Mouse (Mus musculus): ENCODE measurements around the gene Chrd. TPM values are rescaled to one million over a fixed set of nuclear protein-coding genes. Genes with fewer than 3 reads are reported as not detected.

Chrd gene
- polyA plus RNA-seq, 1 experiment from 2014 or later: 0.32 TPM

DNA sequence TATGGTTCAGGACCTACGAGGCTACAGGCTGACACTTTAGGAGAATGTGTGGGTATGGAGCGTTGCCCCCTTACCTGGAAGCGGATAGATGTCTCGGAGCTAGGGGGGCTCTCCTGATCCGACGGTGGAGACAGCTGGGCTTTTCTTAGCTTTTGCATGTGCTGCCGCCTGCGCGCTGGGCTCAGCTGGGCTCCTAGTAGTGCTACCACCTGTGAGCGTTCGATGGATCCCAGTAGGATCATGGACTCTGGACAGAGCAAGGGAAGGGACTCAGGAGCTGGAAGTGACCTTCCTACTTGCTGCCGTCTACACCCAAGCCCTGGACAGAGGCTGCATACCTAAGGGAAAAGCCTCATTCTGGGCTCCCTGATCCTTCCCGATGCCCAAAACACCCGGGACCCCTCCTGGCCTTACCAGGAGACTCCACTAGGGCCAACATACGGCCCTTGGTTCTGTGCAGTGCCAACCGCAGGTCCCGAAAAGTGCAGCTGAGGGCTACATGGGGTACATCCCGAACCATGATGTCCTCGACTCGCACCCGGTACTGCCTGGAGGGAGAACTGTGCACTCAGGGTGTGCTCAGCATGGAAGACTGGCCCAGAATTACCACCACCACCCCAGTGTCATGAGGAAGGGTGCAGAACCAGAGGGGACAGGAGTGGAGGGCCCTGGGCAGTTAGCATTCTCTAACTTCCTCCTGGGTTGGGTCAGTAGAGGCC lies 24.5 kb upstream of the Chrd start:
- Histone ChIP-seq H3K36me3 (ENCODE audit: control insufficient read depth, insufficient read depth) (peaks cover 17% of the 10 kb centered on the region), H3K4me1 (ENCODE audit: control insufficient read depth, low read depth, low read length) (peaks cover 66% of the 10 kb centered on the region), H3K4me3 (ENCODE audit: low read depth, low read length) (no peak overlapping the region), H3K9ac (ENCODE audit: low read depth, low read length) (no peak overlapping the region), H3K4me2 (ENCODE audit: low read depth, low read length) (no peak overlapping the region), H3K27ac (ENCODE audit: low read length) (no peak overlapping the region), H3K9me3 (replicated peaks; ENCODE audit: control insufficient read depth, low read length) (no peaks in the 10 kb centered on the region), H3K27me3 (ENCODE audit: control insufficient read depth, insufficient read depth, low read depth, low read length) (no peaks in the 10 kb centered on the region)
- 91% methylated on average over 21 of the region's 21 CpGs for WGBS (ENCODE audit: insufficient replicate concordance)
- no peak for ATAC-seq (ENCODE audit: low read depth)

DNA sequence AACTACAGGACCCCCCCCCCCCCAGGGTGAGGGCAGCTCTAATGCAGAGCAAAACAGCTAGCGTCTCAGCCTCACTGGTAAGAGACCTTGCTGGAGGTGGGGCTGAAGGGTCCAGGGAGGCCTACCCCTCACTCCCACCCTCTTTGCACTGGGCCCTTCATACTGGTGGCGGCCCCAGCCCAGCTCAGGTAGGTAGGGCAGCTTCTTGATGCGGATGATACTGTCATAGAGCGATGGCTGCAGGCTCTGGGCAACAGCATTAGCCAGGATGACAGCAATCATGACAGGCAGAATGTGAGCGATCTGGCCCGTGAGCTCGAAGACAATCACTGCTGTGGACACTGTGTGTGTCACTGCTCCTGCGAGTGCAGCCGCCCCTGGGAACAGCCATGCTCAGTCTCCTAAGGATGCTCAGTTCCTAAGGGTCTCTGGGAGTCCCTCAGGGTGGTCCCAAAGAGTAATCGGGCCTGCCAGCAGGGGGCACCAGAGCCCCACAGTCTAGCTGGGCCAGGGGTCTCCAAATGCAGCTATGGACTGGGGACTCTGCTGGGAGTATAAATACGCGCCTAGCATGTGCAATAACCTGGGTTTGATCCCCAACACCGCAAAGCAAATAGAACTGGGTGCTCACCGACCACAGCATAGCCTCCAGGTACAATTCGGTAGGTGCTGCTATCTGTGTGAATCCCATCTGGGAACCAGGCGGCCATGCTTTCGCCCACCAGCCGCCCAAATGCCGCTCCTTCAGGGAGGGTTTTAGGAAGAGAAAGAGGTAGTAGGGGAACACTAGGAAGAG lies 23.8 kb upstream of the Chrd start:
- Histone ChIP-seq H3K27me3 (ENCODE audit: control insufficient read depth, insufficient read depth, low read depth, low read length) (no peaks in the 10 kb centered on the region), H3K9ac (ENCODE audit: low read depth, low read length) (no peak overlapping the region), H3K27ac (ENCODE audit: low read length) (no peak overlapping the region), H3K4me1 (ENCODE audit: control insufficient read depth, low read depth, low read length) (peaks cover 67% of the 10 kb centered on the region), H3K9me3 (replicated peaks; ENCODE audit: control insufficient read depth, low read length) (no peaks in the 10 kb centered on the region), H3K4me3 (ENCODE audit: low read depth, low read length) (no peak overlapping the region), H3K4me2 (ENCODE audit: low read depth, low read length) (no peak overlapping the region), H3K36me3 (ENCODE audit: control insufficient read depth, insufficient read depth) (peaks cover 17% of the 10 kb centered on the region)
- no peak for ATAC-seq (ENCODE audit: low read depth)
- WGBS (ENCODE audit: insufficient replicate concordance): 76% methylated on average over 19 of the region's 19 CpGs

DNA sequence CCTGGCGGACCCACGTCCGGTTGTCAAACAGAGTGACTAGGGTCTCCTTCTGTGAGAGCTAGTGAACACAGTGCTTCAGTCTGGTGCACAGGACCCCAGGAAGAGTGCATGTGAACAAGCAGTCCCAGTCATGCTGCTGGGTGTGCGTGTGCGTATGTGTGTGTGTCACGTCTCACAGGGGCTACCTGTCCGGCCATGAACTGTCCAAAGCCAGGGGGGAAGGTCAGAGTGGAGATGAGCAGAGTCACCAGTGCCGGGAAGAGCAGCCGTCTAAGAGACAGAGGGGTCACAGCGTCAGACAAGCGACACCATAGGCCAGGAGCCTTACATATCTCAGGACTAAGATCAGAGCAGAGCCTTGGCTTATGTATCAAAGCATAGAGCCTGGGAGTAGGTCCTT lies 22.6 kb upstream of the Chrd start:
- Histone ChIP-seq H3K27me3 (ENCODE audit: control insufficient read depth, insufficient read depth, low read depth, low read length) (no peaks in the 10 kb centered on the region), H3K9ac (ENCODE audit: low read depth, low read length) (no peak overlapping the region), H3K9me3 (replicated peaks; ENCODE audit: control insufficient read depth, low read length) (no peaks in the 10 kb centered on the region), H3K27ac (ENCODE audit: low read length) (no peak overlapping the region), H3K36me3 (ENCODE audit: control insufficient read depth, insufficient read depth) (peaks cover 17% of the 10 kb centered on the region), H3K4me3 (ENCODE audit: low read depth, low read length) (no peak overlapping the region), H3K4me1 (ENCODE audit: control insufficient read depth, low read depth, low read length) (peaks cover 66% of the 10 kb centered on the region), H3K4me2 (ENCODE audit: low read depth, low read length) (no peak overlapping the region)
- no peak for ATAC-seq (ENCODE audit: low read depth)
- 93% methylated on average over 11 of the region's 11 CpGs for WGBS (ENCODE audit: insufficient replicate concordance)

DNA sequence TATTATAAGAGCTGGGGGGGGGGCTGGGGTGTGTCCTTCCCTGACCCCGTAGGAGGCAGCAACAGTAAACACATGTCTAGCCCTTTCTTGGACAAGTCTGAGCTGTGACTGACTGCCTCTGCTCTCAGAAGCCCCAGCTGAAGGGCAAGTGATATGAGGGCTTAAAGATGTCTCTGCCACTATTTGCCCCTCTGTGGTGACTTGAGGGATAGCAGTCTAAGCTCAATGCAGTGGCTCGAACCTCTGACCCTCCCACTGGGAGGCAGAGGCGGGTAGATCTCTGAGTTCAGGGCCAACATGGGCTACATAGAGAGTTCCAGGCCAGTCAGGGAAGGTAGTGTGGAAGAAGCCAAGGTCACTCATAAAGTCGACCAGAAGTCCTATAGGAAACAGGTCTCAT lies 22.1 kb upstream of the Chrd start:
- peaks cover 17% of the 10 kb centered on the region for H3K36me3 ChIP-seq (ENCODE audit: control insufficient read depth, insufficient read depth)
- peaks cover 66% of the 10 kb centered on the region for H3K4me1 ChIP-seq (ENCODE audit: control insufficient read depth, low read depth, low read length)

DNA sequence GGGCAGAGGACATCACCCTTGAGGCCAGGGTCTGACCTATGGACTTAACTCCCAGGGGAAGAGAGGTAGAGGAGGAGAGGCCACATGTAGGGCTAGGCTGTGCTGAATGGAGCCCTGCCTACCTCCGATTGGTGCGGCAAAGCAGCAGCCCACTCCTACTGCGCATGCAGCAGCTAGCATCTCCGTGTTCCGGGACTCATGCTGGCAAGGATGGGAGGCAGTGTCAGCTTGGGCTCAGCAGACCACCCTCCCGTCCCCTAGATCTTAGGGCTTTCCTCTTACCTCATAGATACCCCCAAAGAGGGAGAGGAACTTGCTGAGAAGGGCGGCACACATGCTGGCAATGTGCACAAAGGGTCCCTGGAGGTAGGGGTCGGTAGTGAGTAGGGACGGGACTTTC lies 20.7 kb upstream of the Chrd start:
- WGBS (ENCODE audit: insufficient replicate concordance): 77% methylated on average over 9 of the region's 9 CpGs

More for the DNA sequence above, 22.1 kb upstream of the Chrd start:
- Histone ChIP-seq H3K9me3 (replicated peaks; ENCODE audit: control insufficient read depth, low read length) (no peaks in the 10 kb centered on the region), H3K27me3 (ENCODE audit: control insufficient read depth, insufficient read depth, low read depth, low read length) (no peaks in the 10 kb centered on the region), H3K4me2 (ENCODE audit: low read depth, low read length) (no peak overlapping the region), H3K4me3 (ENCODE audit: low read depth, low read length) (no peak overlapping the region), H3K9ac (ENCODE audit: low read depth, low read length) (no peak overlapping the region), H3K27ac (ENCODE audit: low read length) (no peak overlapping the region)
- 37% methylated on average over 4 of the region's 4 CpGs for WGBS (ENCODE audit: insufficient replicate concordance)
- ATAC-seq (ENCODE audit: low read depth): no peak

DNA sequence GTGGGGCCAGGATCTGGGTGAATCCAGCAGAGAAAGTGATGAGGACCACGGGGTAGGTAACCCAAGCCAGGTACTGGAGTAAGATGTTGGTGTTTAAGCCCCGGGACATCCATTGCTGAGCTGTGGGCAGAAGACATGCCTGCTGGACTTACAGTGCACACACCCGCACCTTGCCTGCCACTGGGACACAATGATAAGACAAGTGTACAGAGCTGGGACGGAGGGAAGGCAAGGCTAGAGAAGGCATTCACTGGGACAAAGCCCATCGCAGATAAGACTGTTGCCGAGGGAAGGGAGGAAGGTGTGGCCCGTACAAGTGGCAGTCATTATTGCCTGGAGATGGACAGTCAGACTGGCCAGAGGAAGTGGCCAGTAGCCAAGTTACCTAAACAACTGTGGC lies 20.0 kb upstream of the Chrd start:
- peak overlapping the region; percentile 83 for H3K9ac ChIP-seq (ENCODE audit: low read depth, low read length)
- H3K4me3 ChIP-seq (ENCODE audit: low read depth, low read length): peak overlapping the region; percentile 85
- H3K4me2 ChIP-seq (ENCODE audit: low read depth, low read length): peak overlapping the region; percentile 99
- no peaks in the 10 kb centered on the region for H3K9me3 ChIP-seq (replicated peaks; ENCODE audit: control insufficient read depth, low read length)
- peaks cover 58% of the 10 kb centered on the region for H3K4me1 ChIP-seq (ENCODE audit: control insufficient read depth, low read depth, low read length)
- peak; percentile 22 for ATAC-seq (ENCODE audit: low read depth)
- H3K27me3 ChIP-seq (ENCODE audit: control insufficient read depth, insufficient read depth, low read depth, low read length): no peaks in the 10 kb centered on the region
- WGBS (ENCODE audit: insufficient replicate concordance): 26% methylated on average over 7 of the region's 7 CpGs
- peaks cover 15% of the 10 kb centered on the region for H3K36me3 ChIP-seq (ENCODE audit: control insufficient read depth, insufficient read depth)
- H3K27ac ChIP-seq (ENCODE audit: low read length): peak overlapping the region; percentile 82

More for the DNA sequence above, 20.7 kb upstream of the Chrd start:
- Histone ChIP-seq H3K27me3 (ENCODE audit: control insufficient read depth, insufficient read depth, low read depth, low read length) (no peaks in the 10 kb centered on the region), H3K4me2 (ENCODE audit: low read depth, low read length) (no peak overlapping the region), H3K4me3 (ENCODE audit: low read depth, low read length) (no peak overlapping the region), H3K36me3 (ENCODE audit: control insufficient read depth, insufficient read depth) (peaks cover 17% of the 10 kb centered on the region), H3K9ac (ENCODE audit: low read depth, low read length) (peak overlapping the region; percentile 83; the same call in 1 of the 2 replicates), H3K9me3 (replicated peaks; ENCODE audit: control insufficient read depth, low read length) (no peaks in the 10 kb centered on the region), H3K27ac (ENCODE audit: low read length) (peak overlapping the region; percentile 82; the same call in 1 of the 2 replicates), H3K4me1 (ENCODE audit: control insufficient read depth, low read depth, low read length) (peaks cover 64% of the 10 kb centered on the region)
- ATAC-seq (ENCODE audit: low read depth): no peak

DNA sequence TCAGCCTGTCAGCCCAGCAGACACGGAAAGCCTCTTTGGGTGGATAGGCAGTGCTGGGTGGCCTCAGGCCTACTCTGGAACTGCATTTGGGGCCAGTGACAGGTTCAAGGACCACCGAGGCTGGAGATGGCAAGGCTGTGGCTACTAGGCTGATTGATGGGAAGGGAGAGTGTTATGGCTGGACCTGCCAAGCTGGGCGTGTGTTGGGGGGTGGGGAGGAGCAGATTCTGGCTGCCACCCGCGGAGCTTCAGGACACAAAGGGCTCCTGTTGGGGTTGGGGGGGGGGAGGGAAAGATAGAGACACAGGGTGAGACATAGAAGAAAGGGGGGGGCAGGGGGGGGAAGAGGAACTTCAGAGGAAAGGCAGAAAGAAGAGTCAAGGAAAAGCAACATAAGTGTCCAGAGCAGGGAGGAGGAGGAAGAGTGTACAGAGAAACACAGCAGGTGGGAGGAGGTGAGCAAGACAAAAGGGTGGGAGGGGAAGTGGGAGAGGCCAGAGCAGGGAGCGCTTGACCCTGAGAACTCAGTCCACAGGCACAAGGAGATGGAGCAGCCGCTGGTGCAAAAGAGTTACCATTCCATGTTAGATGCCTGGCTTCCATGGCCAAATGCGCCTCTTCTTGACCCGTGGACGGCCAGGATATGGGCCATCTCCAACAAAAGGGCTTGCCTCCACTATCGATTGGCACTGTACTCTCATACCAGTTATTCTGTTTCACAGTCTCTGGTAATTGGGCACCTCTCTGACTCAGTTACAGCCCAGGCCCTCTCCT lies 18.4 kb upstream of the Chrd start:
- no peaks in the 10 kb centered on the region for H3K27me3 ChIP-seq (ENCODE audit: control insufficient read depth, insufficient read depth, low read depth, low read length)
- peak overlapping the region; percentile 85 for H3K4me3 ChIP-seq (ENCODE audit: low read depth, low read length)
- 53% methylated on average over 11 of the region's 11 CpGs for WGBS (ENCODE audit: insufficient replicate concordance)
- peak overlapping the region; percentile 99 for H3K4me2 ChIP-seq (ENCODE audit: low read depth, low read length)
- H3K36me3 ChIP-seq (ENCODE audit: control insufficient read depth, insufficient read depth): peaks cover 13% of the 10 kb centered on the region
- peak overlapping the region; percentile 83 for H3K9ac ChIP-seq (ENCODE audit: low read depth, low read length)
- H3K27ac ChIP-seq (ENCODE audit: low read length): peak overlapping the region; percentile 94
- peaks cover 66% of the 10 kb centered on the region for H3K4me1 ChIP-seq (ENCODE audit: control insufficient read depth, low read depth, low read length)
- no peak for ATAC-seq (ENCODE audit: low read depth)
- no peaks in the 10 kb centered on the region for H3K9me3 ChIP-seq (replicated peaks; ENCODE audit: control insufficient read depth, low read length)

DNA sequence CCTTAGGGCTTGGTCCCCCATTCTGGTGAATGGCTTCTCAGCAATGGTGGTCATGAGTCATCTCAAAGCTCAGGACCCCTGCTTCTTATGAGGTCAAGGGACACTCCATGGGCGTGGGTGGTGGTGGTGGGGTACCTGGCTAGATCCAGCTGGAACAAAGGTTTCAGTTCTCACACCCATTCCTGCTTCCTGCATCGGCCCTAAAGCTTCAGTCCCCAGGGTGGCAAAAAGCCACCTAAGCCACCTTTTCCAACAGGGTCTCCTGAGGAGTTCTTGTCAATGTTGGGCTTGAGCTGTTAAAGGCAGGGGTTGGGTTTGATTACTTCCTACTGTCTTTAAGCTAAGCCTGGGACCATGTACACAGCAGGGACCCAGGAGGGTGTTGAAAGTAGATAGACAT lies 17.8 kb upstream of the Chrd start:
- Histone ChIP-seq H3K9ac (ENCODE audit: low read depth, low read length) (peak overlapping the region; percentile 83), H3K4me3 (ENCODE audit: low read depth, low read length) (peak overlapping the region; percentile 85), H3K4me1 (ENCODE audit: control insufficient read depth, low read depth, low read length) (peaks cover 66% of the 10 kb centered on the region), H3K9me3 (replicated peaks; ENCODE audit: control insufficient read depth, low read length) (no peaks in the 10 kb centered on the region), H3K27ac (ENCODE audit: low read length) (peak overlapping the region; percentile 94), H3K4me2 (ENCODE audit: low read depth, low read length) (peak overlapping the region; percentile 99), H3K27me3 (ENCODE audit: control insufficient read depth, insufficient read depth, low read depth, low read length) (no peaks in the 10 kb centered on the region), H3K36me3 (ENCODE audit: control insufficient read depth, insufficient read depth) (peaks cover 14% of the 10 kb centered on the region)
- ATAC-seq (ENCODE audit: low read depth): no peak
- 58% methylated on average over 2 of the region's 2 CpGs for WGBS (ENCODE audit: insufficient replicate concordance)
